9 mouse cellular contexts compared by ENCODE assay signal in the genomic region with DNA sequence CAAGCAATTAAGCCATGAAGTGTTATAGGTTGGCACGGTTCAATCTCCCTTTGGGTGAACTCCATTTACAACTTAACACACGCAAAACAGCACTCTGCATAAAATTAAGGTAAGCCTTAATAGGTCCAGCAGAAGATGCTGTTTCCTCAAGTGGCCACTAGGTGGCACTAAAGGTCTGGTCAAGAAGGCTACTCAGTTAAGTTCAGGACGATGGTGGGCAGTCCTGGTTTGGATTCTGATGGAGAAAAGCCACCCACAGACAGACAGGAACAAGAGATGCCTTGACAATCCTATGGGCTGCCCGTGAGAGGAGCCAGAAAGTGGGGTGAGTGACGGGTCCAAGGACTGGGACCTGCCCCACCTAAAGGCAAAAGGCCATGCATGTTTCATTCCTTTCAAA. TPM values are rescaled to one million over a fixed set of nuclear protein-coding genes. Genes with fewer than 3 reads are reported as not detected.
DNase-seq lines count a peak whose midpoint lies in the region; ATAC-seq and TF ChIP-seq lines count a peak whose summit lies in the region.
"Had no signal": no experiment of that assay in that cellular context is flagged by ENCODE, and none has a peak within 500 bp of the region (broad histone marks: within the 10 kb centered on the region; RNA-seq: fewer than 3 reads in every experiment).

No protein-coding gene starts in this region.

- DNase-seq in Patski (ENCODE audit: low read depth, low spot score), result peak; percentile 13
- peak; percentile 68 for DNase-seq in cerebellum, adult 9-10 months
- DNase-seq in forelimb bud, embryonic 11.5 days (ENCODE audit: low read depth, low spot score), result peak; percentile 87
- peak; percentile 92 for DNase-seq in hindbrain, embryonic 14.5 days (ENCODE audit: low spot score)
- peak; percentile 57 to 79 for DNase-seq in left cerebral cortex, adult 18-20 months (ENCODE audit: low spot score in 2 of 2)
- peak; percentile 77 for DNase-seq in midbrain, embryonic 10.5 days (ENCODE audit: low spot score)
- DNase-seq in right cerebral cortex, postnatal 25 days, result peak; percentile 44
- peak; percentile 75 for DNase-seq in urinary bladder, postnatal 25 days (ENCODE audit: low spot score)

- no peak overlapping the region for H3K4me2 ChIP-seq in hindbrain, embryonic 14.5 days (replicated peaks)
- H3K4me2 ChIP-seq: liver, embryonic 15.5 days had no signal

- no peak overlapping the region for H3K4me3 ChIP-seq in hindbrain, embryonic 14.5 days (replicated peaks; ENCODE audit: low read length)
- H3K4me3 ChIP-seq in midbrain, embryonic 10.5 days, result no peak overlapping the region
- H3K4me3 ChIP-seq: liver, embryonic 15.5 days had no signal

- no peak overlapping the region for H3K27ac ChIP-seq in hindbrain, embryonic 14.5 days
- no peak overlapping the region for H3K27ac ChIP-seq in midbrain, embryonic 10.5 days (replicated peaks)
- H3K27ac ChIP-seq: liver, embryonic 15.5 days had no signal

- peak; percentile 85 for TF ChIP-seq CTCF in Patski (IDR thresholded peaks at IDR 0.05)

- CTCF ChIA-PET in Patski (lab: Charles Lee), result interaction anchor here (0.7 to 3.8 kb wide), 10 partner anchors 9 to 136 kb away, joined by 3 to 33 read pairs (median 7); a partner anchor contains a TSS

- H3K9ac ChIP-seq in hindbrain, embryonic 14.5 days, result no peak overlapping the region
- H3K9ac ChIP-seq: liver, embryonic 15.5 days had no signal

- H3K9me3 ChIP-seq in hindbrain, embryonic 14.5 days (ENCODE audit: control insufficient read depth, low read length), result no peaks in the 10 kb centered on the region
- H3K9me3 ChIP-seq in midbrain, embryonic 10.5 days (replicated peaks), result no peaks in the 10 kb centered on the region
- H3K9me3 ChIP-seq: liver, embryonic 15.5 days had no signal

- peak; percentile 60 for ATAC-seq in Patski
- peak; percentile 72; the same call in 1 of the 2 replicates for ATAC-seq in hindbrain, embryonic 14.5 days (ENCODE audit: low FRiP score)

- H3K27me3 ChIP-seq in Patski, result no peaks in the 10 kb centered on the region
- H3K27me3 ChIP-seq in hindbrain, embryonic 14.5 days (ENCODE audit: control insufficient read depth, insufficient read depth, low read length), result no peaks in the 10 kb centered on the region
- H3K27me3 ChIP-seq in midbrain, embryonic 10.5 days (ENCODE audit: low read depth, poor library complexity, severe bottlenecking), result no peaks in the 10 kb centered on the region
- H3K27me3 ChIP-seq: liver, embryonic 15.5 days had no signal

- in situ Hi-C loops in Patski (cut with MboI; ENCODE audit: low pct_unique_long_range_greater_than_20kb), result loop anchor here (25.0 kb wide), 1 partner anchor 359 kb away; no protein-coding TSS in a partner anchor

- H3K36me3 ChIP-seq in hindbrain, embryonic 14.5 days (replicated peaks; ENCODE audit: control insufficient read depth, insufficient read depth), result no peaks in the 10 kb centered on the region
- no peaks in the 10 kb centered on the region for H3K36me3 ChIP-seq in midbrain, embryonic 10.5 days
- H3K36me3 ChIP-seq: liver, embryonic 15.5 days had no signal

- H3K4me1 ChIP-seq in hindbrain, embryonic 14.5 days (replicated peaks; ENCODE audit: control insufficient read depth, insufficient read depth, low read length), result no peaks in the 10 kb centered on the region
- no peaks in the 10 kb centered on the region for H3K4me1 ChIP-seq in midbrain, embryonic 10.5 days

- POLR2A ChIA-PET in Patski (lab: Charles Lee), result no interaction called here

- 3% methylated on average over 5 of the region's 5 CpGs for WGBS in hindbrain, embryonic 14.5 days
- WGBS in midbrain, embryonic 10.5 days, result 7% methylated on average over 5 of the region's 5 CpGs

RNA-seq across cellular contexts. Expression of a gene that starts 13.6 kb away (rescaled TPM):
- polyA plus RNA-seq in Patski (2021), result 0.26 TPM
- not detected in 2 replicates for polyA plus RNA-seq in hindbrain, embryonic 14.5 days (2014; fragmentation: Nextera tagmentation; extraction: Ambion mirVana)
- total RNA-seq in left cerebral cortex, adult 18-20 months (2021), result not detected
- 0.12 and 0.14 TPM in 2 replicates for polyA plus RNA-seq in midbrain, embryonic 10.5 days (2016; fragmentation: Nextera tagmentation; extraction: Ambion mirVana)
- polyA plus RNA-seq: liver, embryonic 15.5 days had no signal

RNA-seq across cellular contexts. Expression of a gene that starts 15.3 kb away (rescaled TPM):
- polyA plus RNA-seq in Patski (2021), result 0.13 TPM
- polyA plus RNA-seq in hindbrain, embryonic 14.5 days (2014; fragmentation: Nextera tagmentation; extraction: Ambion mirVana), result 0.09 and 0.15 TPM in 2 replicates
- total RNA-seq in left cerebral cortex, adult 18-20 months (2021), result under 1 TPM in 1 of 2 experiments, not detected in 1; 0.28 TPM
- 0.12 and 0.19 TPM in 2 replicates for polyA plus RNA-seq in midbrain, embryonic 10.5 days (2016; fragmentation: Nextera tagmentation; extraction: Ambion mirVana)
- polyA plus RNA-seq: liver, embryonic 15.5 days had no signal

RNA-seq across cellular contexts. Expression of a gene that starts 18.2 kb away (rescaled TPM):
- 131 TPM for polyA plus RNA-seq in Patski (2021)
- 93.5 and 98.2 TPM in 2 replicates for polyA plus RNA-seq in hindbrain, embryonic 14.5 days (2014; fragmentation: Nextera tagmentation; extraction: Ambion mirVana)
- total RNA-seq in left cerebral cortex, adult 18-20 months (2021), result 100 to 1,000 TPM; 147 TPM
- polyA plus RNA-seq in midbrain, embryonic 10.5 days (2016; fragmentation: Nextera tagmentation; extraction: Ambion mirVana), result 203 and 242 TPM in 2 replicates

RNA-seq across cellular contexts. Expression of a gene that starts 41.0 kb away (rescaled TPM):
- polyA plus RNA-seq in Patski (2021), result 3.7 TPM
- polyA plus RNA-seq in hindbrain, embryonic 14.5 days (2014; fragmentation: Nextera tagmentation; extraction: Ambion mirVana), result 0.79 and 1.1 TPM in 2 replicates
- total RNA-seq in left cerebral cortex, adult 18-20 months (2021), result 1 to 10 TPM; 2.5 to 3.1 TPM
- polyA plus RNA-seq in midbrain, embryonic 10.5 days (2016; fragmentation: Nextera tagmentation; extraction: Ambion mirVana), result 2.2 and 2.6 TPM in 2 replicates

RNA-seq across cellular contexts. Expression of a gene that starts 49.8 kb away (rescaled TPM):
- polyA plus RNA-seq in Patski (2021), result 38.5 TPM
- polyA plus RNA-seq in hindbrain, embryonic 14.5 days (2014; fragmentation: Nextera tagmentation; extraction: Ambion mirVana), result 46.9 and 48.1 TPM in 2 replicates
- 10 to 100 TPM; 33.9 to 36.1 TPM for total RNA-seq in left cerebral cortex, adult 18-20 months (2021)
- polyA plus RNA-seq in midbrain, embryonic 10.5 days (2016; fragmentation: Nextera tagmentation; extraction: Ambion mirVana), result 39.6 and 39.8 TPM in 2 replicates

Comparison
In these comparisons a context has a peak if more than half of its experiments do, and no peak if none do; other contexts are left out.
1. DNase-seq: peak in every context shown above with its lines; median percentile 92 in hindbrain, embryonic 14.5 days; 87 in forelimb bud, embryonic 11.5 days; 77 in midbrain, embryonic 10.5 days; 75 in urinary bladder, postnatal 25 days; 68 in cerebellum, adult 9-10 months; 68 in left cerebral cortex, adult 18-20 months; 44 in right cerebral cortex, postnatal 25 days; 13 in Patski.